Mouse (Mus musculus) NIH3T3 (cell line): Measurements from ENCODE around the gene Aknad1.

ENCODE experiments used
- DNase-seq: peaks from one replicate; pipeline ENCODE4 v3.0.0-alpha.2; 2012; ENCODE audit warnings: low read depth

The Aknad1 gene

GRCm38 (mm10) chr3:108751061-108751460 is 11.6 kb downstream of the Aknad1 start:
- DNase-seq: peak; percentile 76

GRCm38 (mm10) chr3:108751691-108752090 is 12.2 kb downstream of the Aknad1 start:
- no peak for DNase-seq

- no peak for DNase-seq
These were observed 15.1 kb downstream of the Aknad1 start for GRCm38 (mm10) chr3:108754541-108754940.

GRCm38 (mm10) chr3:108755542-108755941 is 16.1 kb downstream of the Aknad1 start:
- DNase-seq: no peak

GRCm38 (mm10) chr3:108756131-108756530 is 16.7 kb downstream of the Aknad1 start:
- no peak for DNase-seq

- no peak for DNase-seq
These were observed 18.1 kb downstream of the Aknad1 start for GRCm38 (mm10) chr3:108757570-108757969.

GRCm38 (mm10) chr3:108759566-108760420 is 20.3 kb downstream of the Aknad1 start:
- peak; percentile 90 for DNase-seq

GRCm38 (mm10) chr3:108762597-108763111 is 23.2 kb downstream of the Aknad1 start:
- peak; percentile 85 for DNase-seq

- DNase-seq: peak; percentile 50
These were observed 24.2 kb downstream of the Aknad1 start for GRCm38 (mm10) chr3:108763691-108764090.

- DNase-seq: no peak
These were observed 25.5 kb downstream of the Aknad1 start for GRCm38 (mm10) chr3:108764976-108765375.

- no peak for DNase-seq
These were observed 26.0 kb downstream of the Aknad1 start for GRCm38 (mm10) chr3:108765476-108765875.

- DNase-seq: peak; percentile 50
These were observed 27.5 kb downstream of the Aknad1 start for GRCm38 (mm10) chr3:108766943-108767342.

- DNase-seq: peak; percentile 91
These were observed 28.0 kb downstream of the Aknad1 start for GRCm38 (mm10) chr3:108767416-108767815.

GRCm38 (mm10) chr3:108769547-108769946 is 30.1 kb downstream of the Aknad1 start:
- no peak for DNase-seq

- peak; percentile 95 for DNase-seq
These were observed 31.4 kb downstream of the Aknad1 start for GRCm38 (mm10) chr3:108770725-108771368.

- peak; percentile 74 for DNase-seq
These were observed 32.8 kb downstream of the Aknad1 start for GRCm38 (mm10) chr3:108772211-108772610.

GRCm38 (mm10) chr3:108772811-108773210 is 33.4 kb downstream of the Aknad1 start:
- DNase-seq: peak; percentile 32

GRCm38 (mm10) chr3:108778761-108779540 is 39.5 kb downstream of the Aknad1 start:
- DNase-seq: no peak

GRCm38 (mm10) chr3:108781238-108781883 is 41.9 kb downstream of the Aknad1 start:
- peak; percentile 94 for DNase-seq

- DNase-seq: peak; percentile 81
These were observed 42.4 kb downstream of the Aknad1 start for GRCm38 (mm10) chr3:108781884-108782270.

- no peak for DNase-seq
These were observed 43.0 kb downstream of the Aknad1 start for GRCm38 (mm10) chr3:108782364-108782895.
